Mouse (Mus musculus) myocyte (in vitro differentiated cells): ENCODE results near the gene Fbxo31. TPM values are rescaled to one million over a fixed set of nuclear protein-coding genes. Genes with fewer than 3 reads are reported as not detected.
A peak's percentile ranks its signal among the peaks of the same experiment; 100 is the strongest.
"Not testable (repeated sequence)": the region's sequence is repeated elsewhere in the genome, so short reads cannot be mapped to it uniquely, and the experiment has no call there.

Source experiments
- H3K27me3 ChIP-seq: one replicate; pipeline ENCODE4 v1.6.1; 2011; ENCODE audit not compliant: control insufficient read depth, insufficient read depth, insufficient read length
- H3K36me3 ChIP-seq: one replicate; pipeline ENCODE4 v1.6.1; 2011; ENCODE audit not compliant: control insufficient read depth, insufficient read depth
- H3K4me2 ChIP-seq: one replicate; pipeline ENCODE4 v1.6.1; 2011; ENCODE audit warnings: low read depth, control low read depth
- H3K4me3 ChIP-seq: one replicate; pipeline ENCODE4 v1.5.1; 2011; ENCODE audit warnings: mild to moderate bottlenecking, control low read depth, moderate library complexity
- H3K79me2 ChIP-seq: one replicate; pipeline ENCODE4 v1.6.1; 2011; ENCODE audit not compliant: control insufficient read depth, insufficient read depth
- H3ac ChIP-seq: one replicate; pipeline ENCODE4 v1.6.1; 2011; ENCODE audit not compliant: control insufficient read depth, insufficient read length
- CEBPB ChIP-seq: IDR thresholded peaks from 2 replicates; pipeline ENCODE4 v1.6.1; 2011; ENCODE audit warnings: mild to moderate bottlenecking, moderate library complexity; ENCODE audit not compliant: poor library complexity, insufficient read depth, severe bottlenecking
- E2F4 ChIP-seq: IDR thresholded peaks from one replicate; pipeline ENCODE4 v1.6.1; 2011; ENCODE audit warnings: mild to moderate bottlenecking, control low read depth, moderate library complexity; ENCODE audit not compliant: insufficient read depth
- MAX ChIP-seq: IDR thresholded peaks from one replicate; pipeline ENCODE4 v1.6.1; 2011; ENCODE audit warnings: low read depth, mild to moderate bottlenecking, control low read depth
- MYOD1 ChIP-seq, 3 experiments: IDR thresholded peaks; one replicate each; pipeline ENCODE4 v1.6.1; 2011; ENCODE audit warnings: control low read depth in 2 of 3, low read depth in 2 of 3, mild to moderate bottlenecking in 2 of 3, moderate library complexity in 1 of 3; ENCODE audit not compliant: insufficient read length in 2 of 3, control insufficient read depth in 1 of 3
- MYOG ChIP-seq, 3 experiments: IDR thresholded peaks; one replicate each; pipeline ENCODE4 v1.6.1; 2011; ENCODE audit warnings: control low read depth in 2 of 3, low read depth in 2 of 3, mild to moderate bottlenecking in 2 of 3; ENCODE audit not compliant: insufficient read length in 2 of 3, control insufficient read depth in 1 of 3, insufficient read depth in 1 of 3
- POLR2A ChIP-seq: IDR thresholded peaks from one replicate; pipeline ENCODE4 v1.6.1; 2011; ENCODE audit warnings: low read depth, mild to moderate bottlenecking, control low read depth, moderate library complexity; ENCODE audit not compliant: insufficient read length
- POLR2AphosphoS2 ChIP-seq: IDR thresholded peaks from one replicate; pipeline ENCODE4 v1.6.1; 2011; ENCODE audit warnings: low read depth, control low read depth; ENCODE audit not compliant: insufficient read length
- REST ChIP-seq: IDR thresholded peaks from one replicate; pipeline ENCODE4 v1.6.1; 2011; ENCODE audit warnings: mild to moderate bottlenecking, control low read depth, moderate library complexity; ENCODE audit not compliant: insufficient read depth, insufficient read length
- SRF ChIP-seq: IDR thresholded peaks from one replicate; pipeline ENCODE4 v1.6.1; 2011; ENCODE audit warnings: low read depth; ENCODE audit not compliant: control insufficient read depth, insufficient read length
- TCF12 ChIP-seq: IDR thresholded peaks from one replicate; pipeline ENCODE4 v1.6.1; 2011; ENCODE audit warnings: mild to moderate bottlenecking, control low read depth; ENCODE audit not compliant: poor library complexity, insufficient read depth, severe bottlenecking
- TCF3 ChIP-seq: IDR thresholded peaks from one replicate; pipeline ENCODE4 v1.6.1; 2011; ENCODE audit warnings: low read depth, control low read depth; ENCODE audit not compliant: insufficient read length
- USF1 ChIP-seq: IDR thresholded peaks from one replicate; pipeline ENCODE4 v1.6.1; 2011; ENCODE audit warnings: low read depth, mild to moderate bottlenecking, control low read depth, moderate library complexity
- polyA plus RNA-seq: library from polyadenylated mRNA; unstranded; fragments of >200 nt; fragmentation: generic; extraction: Trizol; gene quantifications from one replicate; pipeline ENCODE4 v1.2.1, GENCODE M21; 2012; ENCODE audit warnings: missing spikeins

Gene Fbxo31
- polyA plus RNA-seq, 1 experiment, result 23.3 TPM

DNA sequence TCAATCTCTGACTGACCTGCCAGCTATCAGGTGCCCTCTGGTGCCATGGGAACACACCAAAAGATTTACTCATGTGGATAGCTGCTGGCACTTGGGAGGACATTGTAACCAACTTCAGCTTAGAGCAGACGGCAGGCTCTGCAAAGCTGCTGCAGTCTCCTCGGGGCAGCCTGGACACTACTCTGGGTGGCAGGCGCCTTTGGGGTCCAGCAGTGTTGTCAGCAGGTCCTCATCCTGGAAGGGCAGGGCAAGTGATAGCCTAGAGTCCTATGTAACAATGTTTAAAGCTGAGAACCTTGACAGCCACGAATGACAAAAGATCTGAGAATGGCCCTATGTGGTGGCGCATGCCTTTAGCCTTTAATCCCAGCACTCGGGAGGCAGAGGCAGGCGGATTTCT, 19.6 kb upstream of the Fbxo31 start:
- TF ChIP-seq SRF (no peak), TCF12 (no peak)
- Histone ChIP-seq H3ac (no peak overlapping the region), H3K4me3 (no peak overlapping the region), H3K36me3 (peaks cover 20% of the 10 kb centered on the region), H3K27me3 (no peaks in the 10 kb centered on the region), H3K4me2 (no peak overlapping the region), H3K79me2 (peaks cover 9% of the 10 kb centered on the region)

DNA sequence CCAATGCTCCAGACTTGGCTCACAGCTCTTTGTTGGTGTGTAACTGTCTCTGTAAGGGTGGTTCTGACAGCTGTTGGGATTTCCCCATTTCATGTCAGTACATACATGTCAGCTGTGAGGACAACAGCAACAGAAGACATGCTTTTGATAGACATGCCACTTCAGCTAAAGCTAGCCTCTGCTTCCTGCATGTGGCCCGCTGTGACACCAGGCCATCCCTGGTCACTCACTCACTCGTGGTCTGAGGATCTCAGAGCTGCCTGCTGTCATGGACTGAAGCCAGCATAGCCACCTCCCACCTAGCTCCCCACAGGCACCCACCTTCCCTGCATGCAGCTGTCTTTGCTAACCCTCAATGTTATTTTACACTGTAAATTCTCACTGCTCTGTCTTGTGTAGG, 18.9 kb upstream of the Fbxo31 start:
- H3K4me2 ChIP-seq, H3K27me3 ChIP-seq, H3K4me3 ChIP-seq, H3ac ChIP-seq: not testable (repeated sequence)
- TF ChIP-seq POLR2AphosphoS2 (peak; percentile 55), MYOG (IDR thresholded peaks at IDR 0.05; ENCODE audit: control insufficient read depth in 1 of 3, insufficient read depth in 1 of 3, insufficient read length in 2 of 3, low read depth in 2 of 3) (peak in 1 of 3 experiments; percentile 29)
- peaks cover 20% of the 10 kb centered on the region for H3K36me3 ChIP-seq
- peaks cover 16% of the 10 kb centered on the region for H3K79me2 ChIP-seq

DNA sequence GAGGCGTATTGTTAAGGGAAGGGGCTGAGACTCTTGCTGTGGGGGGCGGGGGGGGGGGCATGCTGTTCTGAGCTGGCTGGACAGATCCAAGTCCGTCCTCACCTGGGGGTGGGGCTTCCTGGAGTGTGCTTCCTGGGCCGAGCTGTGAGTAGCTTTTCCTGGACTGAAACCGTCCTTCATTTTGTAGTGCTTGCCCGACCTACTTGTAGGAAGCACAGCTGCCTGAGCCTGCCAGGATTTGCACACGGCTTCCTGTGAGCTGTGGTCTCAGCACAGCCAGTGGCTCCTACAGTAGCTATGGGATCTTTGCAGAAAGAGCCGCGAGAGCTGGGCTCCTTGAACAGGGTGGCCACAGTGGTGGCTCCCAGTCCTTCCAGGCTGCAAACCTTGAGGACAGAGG, 15.4 kb upstream of the Fbxo31 start:
- no peak overlapping the region for H3K4me2 ChIP-seq
- H3ac ChIP-seq, result no peak overlapping the region
- H3K36me3 ChIP-seq, result peaks cover 17% of the 10 kb centered on the region
- TF ChIP-seq USF1 (no peak), MAX (no peak), MYOD1 (IDR thresholded peaks at IDR 0.05; ENCODE audit: control insufficient read depth in 1 of 3, insufficient read length in 2 of 3, low read depth in 2 of 3) (no peak), POLR2A (no peak), SRF (no peak), CEBPB (no peak), MYOG (IDR thresholded peaks at IDR 0.05; ENCODE audit: control insufficient read depth in 1 of 3, insufficient read depth in 1 of 3, insufficient read length in 2 of 3, low read depth in 2 of 3) (no peak), E2F4 (no peak), TCF12 (no peak), POLR2AphosphoS2 (no peak), REST (no peak), TCF3 (no peak)
- H3K4me3 ChIP-seq, result no peak overlapping the region
- H3K27me3 ChIP-seq, result no peaks in the 10 kb centered on the region
- peaks cover 35% of the 10 kb centered on the region for H3K79me2 ChIP-seq

DNA sequence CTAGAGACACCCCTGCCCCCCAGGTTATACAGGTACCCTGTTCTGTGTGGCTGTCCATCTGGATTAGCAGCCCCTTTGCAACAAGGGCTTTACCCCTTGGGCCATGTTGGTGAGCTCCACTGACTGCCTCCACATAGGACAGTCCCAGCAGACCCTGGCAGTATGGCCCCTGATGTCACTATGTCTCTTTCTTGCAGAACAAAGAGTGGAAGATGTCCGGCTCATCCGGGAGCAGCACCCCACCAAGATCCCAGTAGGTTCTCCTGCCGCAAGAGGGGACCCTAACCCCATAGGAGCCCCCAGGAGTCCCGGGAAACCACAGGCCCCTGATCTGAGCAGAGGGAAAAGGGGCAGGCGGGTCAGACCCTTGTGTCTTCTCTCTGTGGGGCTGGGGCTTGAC, 14.7 kb upstream of the Fbxo31 start:
- Histone ChIP-seq H3K4me2 (no peak overlapping the region), H3ac (no peak overlapping the region), H3K4me3 (no peak overlapping the region), H3K79me2 (peaks cover 35% of the 10 kb centered on the region), H3K36me3 (peaks cover 17% of the 10 kb centered on the region), H3K27me3 (no peaks in the 10 kb centered on the region)
- TF ChIP-seq CEBPB (no peak), MAX (no peak), REST (no peak), TCF3 (no peak), SRF (no peak), USF1 (no peak), TCF12 (no peak), MYOD1 (IDR thresholded peaks at IDR 0.05; ENCODE audit: control insufficient read depth in 1 of 3, insufficient read length in 2 of 3, low read depth in 2 of 3) (no peak), MYOG (IDR thresholded peaks at IDR 0.05; ENCODE audit: control insufficient read depth in 1 of 3, insufficient read depth in 1 of 3, insufficient read length in 2 of 3, low read depth in 2 of 3) (no peak), POLR2AphosphoS2 (no peak), E2F4 (no peak), POLR2A (no peak)

DNA sequence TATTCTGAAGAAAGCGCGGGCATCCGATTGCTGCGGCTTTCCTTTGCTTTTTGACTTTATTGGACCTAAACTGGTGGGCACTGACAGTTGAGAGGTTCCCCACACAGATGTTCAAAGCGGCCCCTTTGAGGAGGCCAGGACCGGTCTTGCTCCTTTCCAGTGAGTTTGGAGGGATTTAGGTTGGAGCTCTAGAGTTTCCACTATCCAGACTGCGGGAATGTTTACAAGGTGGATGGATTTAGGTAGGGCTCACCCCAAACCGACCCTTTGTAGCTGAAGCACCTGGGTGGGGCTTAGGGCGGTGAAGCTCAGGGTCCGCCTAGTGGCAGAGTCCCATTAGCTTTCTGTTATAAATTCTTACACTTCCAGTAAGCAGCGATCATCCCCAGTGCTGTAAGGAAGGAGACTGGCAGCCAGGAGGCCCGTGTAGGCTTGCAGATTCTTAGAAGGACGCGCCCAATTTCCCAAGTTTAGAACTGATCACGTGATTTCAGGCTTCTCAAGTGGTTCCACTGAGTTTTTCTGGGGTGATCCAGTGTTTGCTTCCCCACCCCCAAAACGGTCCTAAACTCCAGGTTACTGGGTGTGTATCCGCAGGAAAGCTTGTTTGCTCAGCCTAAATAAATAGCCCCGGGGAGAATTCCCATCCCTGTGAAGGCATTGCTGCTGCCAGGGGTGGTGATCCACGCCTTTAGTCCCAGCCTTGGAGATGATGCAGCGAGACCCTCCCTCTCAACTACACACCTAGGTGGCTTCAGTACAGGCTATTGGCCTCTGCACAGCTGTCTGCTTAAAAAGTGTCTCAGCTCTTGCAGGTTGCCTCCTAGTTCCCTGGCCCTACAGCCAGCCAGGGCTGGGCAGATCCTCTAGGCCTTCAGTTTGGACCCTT, 12.8 kb upstream of the Fbxo31 start:
- peak overlapping the region; percentile 45 for H3K4me3 ChIP-seq
- peaks cover 10% of the 10 kb centered on the region for H3K36me3 ChIP-seq
- peak overlapping the region; percentile 82 for H3K4me2 ChIP-seq
- H3K79me2 ChIP-seq, result peaks cover 35% of the 10 kb centered on the region
- no peak for TF ChIP-seq MYOD1 (IDR thresholded peaks at IDR 0.05; ENCODE audit: control insufficient read depth in 1 of 3, insufficient read length in 2 of 3, low read depth in 2 of 3)
- peak; percentile 56 for TF ChIP-seq USF1
- H3ac ChIP-seq, result peak overlapping the region; percentile 90
- no peaks in the 10 kb centered on the region for H3K27me3 ChIP-seq
